Mouse (Mus musculus) kidney, postnatal 14 days (tissue): ENCODE measurements around the gene Bglap3.
"Not testable (repeated sequence)": the region's sequence is repeated elsewhere in the genome, so short reads cannot be mapped to it uniquely, and the experiment has no call there.

Experiments used
- DNase-seq: peaks from one replicate; pipeline ENCODE4 v3.0.0; 2022; ENCODE audit warnings: mixed read lengths

The Bglap3 gene

DNA sequence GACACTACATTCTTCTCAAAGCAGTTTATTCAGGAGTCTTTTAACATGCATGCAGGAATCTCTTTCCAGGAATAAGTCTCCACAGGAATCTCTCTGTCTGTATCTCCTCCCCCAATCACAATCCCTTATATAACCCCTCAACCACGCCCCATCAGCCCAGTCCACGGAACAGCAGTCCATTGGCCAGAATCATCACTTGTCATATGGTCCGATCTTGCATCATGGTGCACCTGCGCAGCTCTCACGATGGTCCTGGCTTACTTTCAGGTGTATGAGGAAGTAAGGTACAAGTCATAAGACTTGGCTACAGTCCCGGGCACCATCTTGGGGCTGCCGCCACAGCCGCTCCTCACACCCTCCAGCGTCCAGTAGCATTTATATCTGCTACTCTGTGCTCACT, at the start of gene Bglap3:
TSS of gene Bglap3 (minus strand) at position 101 of the 400 bp plus-strand sequence.
- DNase-seq = not testable (repeated sequence)

DNA sequence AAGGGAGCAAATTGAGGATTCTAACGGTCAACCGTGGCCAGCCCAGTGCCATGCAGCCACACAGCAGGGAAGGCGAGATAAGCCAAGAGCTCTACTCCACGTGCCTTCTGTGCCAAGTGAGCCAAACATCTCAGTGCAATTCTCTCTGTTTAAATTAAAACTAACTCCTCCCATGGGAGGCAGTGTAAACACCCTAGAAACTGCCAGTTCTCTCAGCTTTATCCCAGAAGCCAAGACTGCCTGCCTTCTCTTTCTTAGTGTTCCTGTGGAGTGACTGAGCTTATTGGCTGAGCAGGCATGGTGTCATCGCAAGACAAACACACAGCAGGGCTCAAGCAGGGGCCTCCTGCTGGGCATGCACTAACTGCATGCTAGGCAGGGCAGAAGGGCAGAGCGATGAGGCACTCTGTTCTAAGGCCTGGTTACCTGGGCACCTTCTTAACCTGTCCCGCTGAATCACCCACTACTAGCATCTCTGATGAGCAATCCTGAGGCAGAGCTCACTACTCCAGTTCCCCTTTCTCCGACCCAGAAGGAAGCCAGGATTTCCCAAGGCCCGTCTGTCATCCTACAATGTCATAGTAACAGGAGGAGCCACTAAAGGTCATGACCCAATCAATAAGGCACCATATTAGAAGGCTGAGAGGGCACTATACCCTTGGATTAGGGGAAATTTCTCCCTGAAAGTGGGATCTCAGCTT, 49.6 kb upstream of the Bglap3 start:
- peak; percentile 45 for DNase-seq

DNA sequence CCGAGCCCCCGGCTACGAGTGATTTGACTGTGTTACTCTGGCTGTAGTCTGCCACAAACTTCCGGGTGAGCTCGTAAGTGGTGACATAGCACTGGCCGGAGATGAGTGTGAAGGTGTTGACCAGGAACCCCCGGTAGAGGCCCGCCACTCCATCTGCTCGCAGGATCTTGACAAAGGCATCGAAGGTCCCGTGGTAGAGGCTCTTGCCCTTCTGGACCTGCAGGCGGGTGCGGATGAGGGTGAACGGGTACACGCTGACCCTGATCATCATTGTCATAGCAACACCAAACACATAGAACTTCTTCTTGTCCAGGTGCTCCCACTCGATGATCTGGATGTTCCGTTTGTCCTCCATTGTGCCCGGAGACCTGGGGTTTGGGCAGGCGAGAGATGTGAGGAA, 48.2 kb upstream of the Bglap3 start:
- DNase-seq = no peak

DNA sequence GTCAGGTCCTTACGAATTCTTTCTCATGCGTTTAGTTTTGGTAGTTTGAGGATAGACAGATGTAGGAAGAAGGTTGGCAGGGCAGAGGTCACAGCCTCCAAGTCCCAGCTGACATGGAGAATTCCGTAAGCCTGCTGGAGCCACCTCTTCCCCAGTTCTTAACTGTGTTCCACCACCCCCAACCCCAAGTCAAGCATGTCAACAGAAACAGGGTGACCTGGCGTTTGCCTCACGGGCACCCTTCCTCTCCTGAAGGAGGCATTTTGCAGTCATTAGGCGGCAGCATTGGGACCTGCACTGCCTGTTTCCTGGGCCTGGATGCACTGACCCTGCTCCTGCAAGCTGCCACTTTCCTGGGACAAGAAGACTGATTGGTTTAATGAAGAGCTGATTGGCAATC, 45.5 kb upstream of the Bglap3 start:
- DNase-seq = no peak

DNA sequence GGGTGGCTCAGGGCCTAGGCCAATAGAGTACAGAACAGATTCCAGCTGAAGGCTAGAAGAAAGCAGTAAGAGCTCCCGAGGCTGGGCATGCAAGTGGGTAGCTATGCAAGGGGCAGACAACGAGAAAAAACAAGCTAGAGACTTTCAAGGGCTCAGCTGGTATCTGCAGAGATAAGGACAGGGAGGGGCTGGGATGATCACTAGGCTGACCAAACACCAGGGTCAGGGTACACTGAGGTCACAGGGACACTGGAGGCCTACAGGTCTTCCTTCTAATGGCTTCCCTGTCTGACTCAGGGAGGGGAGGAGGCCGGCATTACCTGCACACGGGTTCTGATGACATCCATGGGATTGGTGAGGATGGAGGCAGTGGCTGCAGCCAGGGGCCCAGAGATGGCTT, 43.1 kb upstream of the Bglap3 start:
- DNase-seq = no peak

DNA sequence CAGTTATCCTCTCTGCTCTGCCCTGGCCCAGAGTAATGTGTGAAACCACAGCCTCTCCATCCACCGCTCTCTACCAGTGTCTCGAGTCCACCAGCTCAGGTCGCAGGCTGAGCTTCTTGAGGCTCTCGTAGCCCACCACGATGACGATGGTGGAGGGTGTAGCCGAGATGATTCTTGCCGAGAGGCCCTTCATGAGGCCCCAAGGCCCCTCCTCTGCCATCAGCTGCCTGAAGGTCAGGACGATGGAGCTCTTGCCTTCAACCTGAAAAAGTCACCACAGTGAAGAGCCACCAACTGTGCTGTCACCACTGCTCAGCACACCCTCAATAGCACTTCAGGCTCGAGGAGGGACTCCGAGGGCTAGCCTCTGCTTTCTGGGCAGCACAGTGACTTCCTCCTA, 40.1 kb upstream of the Bglap3 start:
- DNase-seq = no peak

DNA sequence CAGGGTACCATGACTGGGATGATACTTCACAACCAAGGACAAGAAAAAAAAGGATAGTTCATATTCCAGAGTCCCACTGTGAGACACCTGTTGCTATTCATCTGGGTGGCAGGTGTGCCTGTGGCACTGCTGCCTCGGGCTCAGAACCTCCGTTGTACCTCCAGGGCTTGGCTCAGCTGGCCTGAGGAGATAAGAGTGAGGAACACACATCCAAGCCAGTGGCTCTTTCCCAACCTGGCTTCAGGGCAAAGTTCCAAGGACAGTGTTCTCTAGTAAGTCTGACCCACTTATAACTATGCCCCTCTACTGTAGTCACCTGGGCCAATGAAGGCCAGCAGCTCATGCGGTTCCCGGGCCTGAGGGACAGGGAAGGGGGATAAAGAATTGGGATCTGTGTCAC, 39.1 kb upstream of the Bglap3 start:
- no peak for DNase-seq

DNA sequence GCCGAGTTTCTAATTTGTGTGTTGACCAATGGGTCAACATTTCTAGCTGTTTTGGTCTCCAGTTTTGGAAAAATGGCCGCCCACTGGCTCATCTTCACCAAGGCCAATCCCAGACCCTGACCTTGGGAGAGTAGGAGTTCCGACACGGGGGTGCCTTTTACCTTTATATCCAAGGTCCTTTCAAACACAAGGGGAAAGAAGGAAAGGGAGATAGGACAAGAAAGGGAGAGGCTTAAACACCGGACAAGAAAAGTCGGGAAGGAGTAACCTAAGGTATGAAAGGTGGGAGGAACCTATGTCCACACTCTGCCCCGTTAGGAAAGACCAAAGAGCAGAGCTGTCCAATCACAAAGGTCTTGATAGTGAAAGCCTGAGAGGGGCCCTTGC, 38.1 kb upstream of the Bglap3 start:
- DNase-seq = no peak

DNA sequence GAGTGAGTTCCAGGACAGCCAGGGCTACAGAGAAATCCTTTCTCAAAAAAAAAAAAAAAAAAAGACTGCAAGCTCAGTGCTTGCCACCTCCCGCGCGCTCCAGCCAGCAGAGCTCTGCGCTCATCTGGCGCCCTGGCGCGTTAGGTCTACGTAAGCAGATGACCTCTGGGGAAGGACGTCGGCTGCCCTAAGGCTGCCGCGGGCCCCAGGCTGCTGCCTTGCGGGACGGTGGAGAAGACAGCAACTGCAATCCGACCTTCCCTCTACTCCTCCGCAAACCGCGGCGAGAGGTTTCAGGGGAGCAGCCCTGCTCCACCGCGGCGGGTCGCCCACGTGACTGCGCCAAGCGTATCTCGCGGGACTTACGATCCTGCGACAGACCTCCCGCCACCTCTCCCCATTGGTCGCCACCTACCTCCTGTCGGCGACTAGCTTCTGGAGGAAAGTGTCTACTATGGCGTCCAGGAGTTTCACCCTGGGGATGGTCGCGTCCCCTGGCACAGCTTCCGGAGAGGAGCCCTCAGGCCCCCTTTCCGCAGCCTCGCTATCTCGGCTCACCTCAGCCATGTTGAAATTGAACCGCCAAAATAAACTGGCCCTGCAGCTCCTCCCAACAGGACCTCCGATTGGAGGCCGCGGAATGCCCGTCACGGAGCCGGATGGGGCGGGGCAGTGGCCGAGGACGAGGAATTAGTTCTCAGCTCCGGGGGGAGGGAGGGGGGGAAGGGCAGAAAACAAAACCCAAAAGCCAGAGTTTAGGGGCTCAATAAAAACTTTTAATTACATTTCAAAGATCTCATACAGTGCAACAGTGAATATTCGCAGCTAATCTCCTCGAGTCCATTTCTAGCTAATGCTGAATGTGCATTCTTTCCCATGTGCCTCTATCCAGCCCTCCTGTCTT, 37.5 kb upstream of the Bglap3 start, which contains the start of gene Pmf1:
TSS of gene Pmf1 (minus strand) at position 591 of the 904 bp plus-strand sequence.
- peak; percentile 96 for DNase-seq

DNA sequence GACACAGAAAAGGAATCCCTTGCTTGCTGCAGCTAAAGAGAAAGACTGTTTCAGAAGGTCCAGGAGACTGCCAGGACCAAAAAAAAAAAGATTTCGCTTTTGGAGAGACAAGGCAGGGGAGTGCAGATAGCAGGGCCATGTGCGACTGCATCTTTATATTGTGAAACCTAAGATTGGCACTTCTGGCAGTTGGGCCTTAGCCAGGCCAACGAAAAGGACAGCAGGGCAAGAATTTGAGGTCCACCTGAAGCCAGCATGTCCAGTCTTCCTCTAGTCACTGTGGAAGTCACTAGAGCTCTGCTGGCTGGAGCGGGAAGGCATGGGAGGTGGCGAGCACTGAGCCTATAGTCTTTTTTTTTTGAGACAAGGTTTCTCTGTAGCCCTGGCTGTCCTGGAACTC, 36.4 kb upstream of the Bglap3 start:
- no peak for DNase-seq

DNA sequence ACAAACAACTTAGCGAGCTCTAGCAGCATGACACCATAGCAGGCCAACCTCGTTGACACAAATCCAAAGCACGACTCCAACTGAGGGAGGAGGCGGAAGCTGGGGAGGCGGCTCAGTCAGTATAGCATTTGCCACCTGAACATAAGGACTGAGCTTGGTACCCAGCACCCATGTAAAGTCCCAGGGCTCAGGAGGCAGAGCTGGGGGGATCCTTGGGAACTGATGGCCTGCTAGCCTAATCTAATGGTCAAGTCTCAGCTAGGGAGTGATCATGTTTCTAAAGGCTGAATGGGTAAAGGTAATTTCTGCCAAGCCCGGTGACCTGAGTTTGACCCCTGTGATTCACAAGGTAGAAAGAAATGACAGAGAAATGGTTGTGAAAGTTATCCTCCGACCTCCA, 35.0 kb upstream of the Bglap3 start:
- no peak for DNase-seq

DNA sequence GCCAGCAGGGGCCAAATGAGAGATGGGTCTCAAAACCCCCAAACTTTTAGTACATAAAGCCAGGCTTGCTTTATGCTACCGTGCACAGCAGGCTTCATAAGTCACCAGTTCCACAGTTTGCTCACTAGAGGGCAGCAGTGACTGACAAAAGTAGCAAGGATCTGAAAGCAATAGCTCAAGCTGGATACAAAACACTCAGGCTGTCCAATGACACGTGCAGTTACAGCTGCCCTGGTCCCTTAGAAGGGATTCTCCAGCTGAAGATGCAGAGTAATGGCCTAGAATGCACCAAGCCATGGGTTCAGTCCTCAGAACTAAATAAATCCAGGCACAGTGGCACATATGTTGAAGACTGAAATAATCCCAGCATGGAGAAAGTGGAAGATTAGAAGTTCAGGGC, 34.5 kb upstream of the Bglap3 start:
- DNase-seq = peak; percentile 71

DNA sequence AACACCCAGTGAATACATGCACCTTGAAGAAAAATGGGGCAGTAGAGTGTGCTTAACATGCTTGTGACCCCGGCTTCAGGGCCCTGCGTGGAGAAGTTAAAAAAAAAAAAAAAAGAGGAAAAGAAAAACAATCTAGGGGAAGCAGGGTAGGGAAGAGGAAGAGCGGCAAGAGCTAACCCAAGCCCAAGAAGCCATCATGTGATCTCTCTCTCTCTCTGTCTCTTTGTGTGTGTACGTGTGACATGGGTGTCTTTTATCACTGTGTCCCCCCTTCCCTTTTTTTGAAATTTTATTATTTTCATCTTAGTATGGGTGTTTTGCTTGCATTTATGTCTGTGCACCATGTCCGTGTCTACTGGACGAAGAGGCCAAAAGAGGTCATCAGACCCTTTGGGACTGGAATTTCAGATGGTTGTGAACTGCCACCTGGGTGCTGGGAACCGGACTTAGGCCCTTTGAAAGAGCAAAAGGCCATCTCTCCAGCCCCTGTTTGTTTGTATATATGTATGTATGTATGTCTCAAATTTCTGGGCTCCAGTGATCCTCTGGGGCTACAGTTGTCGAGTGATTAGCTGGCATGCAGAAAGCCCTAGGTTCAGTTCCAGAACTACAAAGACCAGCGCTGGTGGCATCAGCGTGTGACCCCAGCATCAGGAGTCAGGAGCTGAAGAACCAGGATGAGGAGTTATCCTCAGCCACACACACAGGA, 31.1 kb upstream of the Bglap3 start:
- DNase-seq = no peak

DNA sequence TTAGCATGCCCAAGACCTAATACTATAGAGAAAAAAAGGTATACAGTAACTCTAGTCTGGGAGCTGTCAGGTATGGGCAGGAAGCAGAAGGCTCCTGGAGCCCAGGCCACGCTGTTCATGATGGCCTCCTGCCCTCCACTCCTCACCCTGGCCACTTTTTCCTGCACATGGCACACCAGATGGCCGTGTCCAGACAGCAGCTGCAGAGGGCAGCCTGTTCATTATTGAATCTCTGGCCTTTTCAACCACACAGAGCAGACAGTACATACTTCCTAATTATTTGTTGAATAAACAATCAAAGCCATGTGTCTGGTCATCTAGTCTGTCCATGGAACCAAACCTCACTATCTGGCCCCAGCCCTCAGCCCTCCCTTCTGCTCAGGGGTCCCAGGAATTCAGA, 26.1 kb upstream of the Bglap3 start:
- no peak for DNase-seq

DNA sequence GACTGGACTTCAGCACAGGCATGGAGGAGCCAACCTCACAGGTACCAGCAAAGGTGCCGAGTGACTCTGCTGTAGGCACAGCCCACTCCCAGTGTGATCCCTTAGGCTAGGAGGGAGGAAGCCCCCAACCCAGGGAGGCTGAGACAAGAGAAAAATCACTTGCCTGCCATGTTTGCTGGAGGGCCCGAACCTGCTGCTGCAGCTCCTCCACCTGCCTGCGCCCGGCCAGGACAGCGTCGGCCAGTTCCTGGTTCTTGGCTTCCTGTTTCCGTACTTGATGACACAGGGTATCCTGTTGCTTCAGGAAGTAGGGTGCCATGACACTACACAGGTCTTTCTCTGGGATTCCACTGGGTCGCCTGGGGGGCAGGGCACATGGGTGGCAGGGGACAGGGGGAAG, 23.2 kb upstream of the Bglap3 start:
- DNase-seq = no peak

DNA sequence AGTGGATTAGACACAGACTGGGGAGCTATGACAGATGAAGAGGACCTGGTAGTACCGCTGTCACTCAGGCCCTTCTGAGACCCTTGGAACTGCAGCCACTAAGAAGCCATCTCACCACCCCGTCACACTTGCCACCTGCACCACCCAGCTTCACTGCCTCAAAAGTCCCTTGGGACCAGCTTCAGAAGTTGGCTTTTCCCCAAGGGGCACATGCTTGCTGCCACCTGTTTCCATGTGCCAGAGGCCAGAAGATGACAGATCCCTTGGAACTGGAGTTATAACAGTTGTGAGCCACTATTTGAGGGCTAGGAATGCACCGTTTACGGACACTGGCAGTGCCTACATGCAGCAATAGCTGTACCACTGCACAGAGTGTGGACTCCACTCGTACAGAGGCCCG, 22.7 kb upstream of the Bglap3 start:
- no peak for DNase-seq

DNA sequence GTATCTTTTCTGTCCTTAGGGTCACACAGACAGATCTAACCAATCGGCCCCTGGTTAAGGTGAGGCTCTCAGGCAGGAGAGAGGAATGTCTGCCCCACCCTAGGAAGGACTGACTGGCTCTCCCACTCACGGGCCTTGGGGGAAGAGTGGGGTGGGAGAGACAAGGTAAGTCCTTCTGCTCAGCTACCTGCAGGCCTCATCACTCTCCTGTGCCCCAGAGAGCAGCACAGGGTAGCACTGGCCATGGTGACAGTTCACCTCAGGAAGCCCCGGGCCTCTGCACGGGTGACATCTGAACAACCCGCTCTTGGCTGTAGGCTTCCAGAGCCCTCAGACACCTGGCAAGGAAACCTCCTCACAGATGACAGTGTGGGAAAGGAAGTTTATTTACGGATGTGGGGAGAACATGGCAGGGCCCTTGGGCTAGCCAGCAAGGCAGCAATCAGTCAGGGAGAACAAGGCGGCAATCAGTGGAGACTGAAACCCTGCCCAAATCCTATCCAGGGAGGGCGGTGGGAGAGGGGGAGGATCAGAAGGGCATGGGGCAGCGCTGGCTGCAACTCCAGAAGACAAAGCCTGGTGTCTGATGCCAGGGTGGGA, 21.3 kb upstream of the Bglap3 start:
- DNase-seq = no peak

DNA sequence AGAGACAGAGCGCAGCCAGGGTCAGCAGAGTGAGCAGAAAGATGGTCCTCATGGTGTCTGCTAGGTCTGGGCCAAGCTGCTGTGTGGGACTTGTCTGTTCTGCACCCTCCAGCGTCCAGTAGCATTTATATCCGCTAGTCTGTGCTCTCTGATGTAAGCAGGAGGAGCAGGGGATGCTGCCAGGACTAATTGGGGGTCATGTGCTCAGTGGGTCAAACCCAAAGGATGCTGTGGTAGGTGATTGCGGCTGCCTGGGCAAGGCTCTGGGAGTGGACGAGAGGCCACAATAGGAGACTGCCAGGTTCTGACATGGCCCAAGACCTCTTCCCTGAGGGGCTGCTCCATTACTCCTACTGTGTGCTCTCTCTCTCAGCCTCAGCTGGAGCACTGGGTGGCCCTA, 11.8 kb upstream of the Bglap3 start, which contains the start of gene Bglap:
TSS of gene Bglap (minus strand) at position 101 of the 400 bp plus-strand sequence.
- DNase-seq = no peak

DNA sequence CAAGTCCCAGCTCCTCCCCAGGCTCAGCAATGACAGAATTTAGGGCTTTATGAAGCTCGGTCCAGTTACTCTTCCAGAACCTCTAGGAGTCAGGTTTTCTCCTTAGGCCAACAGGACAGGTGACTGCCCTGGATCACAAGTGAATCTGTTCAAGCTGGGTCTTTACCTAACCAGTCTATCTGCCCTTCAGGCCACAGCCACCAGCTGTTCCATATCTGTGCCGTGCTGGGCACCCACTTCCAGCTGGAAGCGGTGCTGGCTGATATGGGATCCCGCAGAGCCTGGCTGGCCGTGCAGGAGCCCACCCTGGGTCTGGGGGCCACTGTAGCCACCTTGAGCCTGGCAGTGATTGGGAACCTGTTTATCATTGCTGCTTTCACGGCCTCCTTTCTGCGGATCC, 9.8 kb upstream of the Bglap3 start:
- DNase-seq = not testable (repeated sequence)

DNA sequence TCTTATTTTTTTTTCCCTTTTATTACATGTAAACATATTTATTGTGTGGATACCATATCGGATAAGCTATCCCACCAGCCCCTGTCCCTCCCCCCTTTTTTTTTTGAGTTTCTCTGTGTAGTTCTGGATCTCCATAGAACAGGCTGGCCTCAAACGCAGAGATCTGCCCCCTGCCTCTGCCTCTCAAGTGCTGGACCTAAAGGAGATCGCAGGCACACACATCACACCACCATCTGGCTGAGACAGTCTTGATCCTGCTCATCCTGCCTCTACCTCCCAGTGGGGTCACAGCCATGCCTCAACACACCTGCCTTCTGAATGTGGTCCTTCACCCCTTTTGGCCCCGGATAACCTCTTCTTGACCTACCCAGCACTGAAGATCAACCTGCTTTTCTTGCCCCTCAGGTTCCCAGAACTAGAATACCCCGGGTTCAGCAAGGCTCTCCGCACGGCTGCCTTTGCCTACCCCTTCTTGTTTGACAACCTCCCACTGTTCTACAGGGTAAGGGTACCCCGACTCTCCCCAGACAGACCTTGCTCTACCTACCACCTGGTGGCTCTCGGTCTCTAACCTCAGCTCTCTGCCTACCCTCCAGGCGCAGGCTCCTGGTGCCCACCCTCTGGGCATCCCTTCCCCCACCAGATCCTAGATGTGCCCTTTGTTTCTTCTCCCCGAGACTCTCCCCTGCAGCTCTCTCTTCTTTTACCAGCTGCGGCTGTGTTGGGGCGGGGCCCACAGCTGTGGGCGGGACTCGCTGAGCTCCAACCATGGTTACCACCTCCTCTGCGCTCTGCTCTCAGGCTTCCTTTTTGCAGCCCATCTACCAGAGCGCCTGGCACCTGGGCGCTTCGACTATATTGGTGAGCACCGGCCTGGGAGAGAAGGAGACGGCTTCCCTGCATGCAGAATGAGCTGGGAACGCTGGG, 9.1 kb upstream of the Bglap3 start:
- DNase-seq = peak; percentile 36

DNA sequence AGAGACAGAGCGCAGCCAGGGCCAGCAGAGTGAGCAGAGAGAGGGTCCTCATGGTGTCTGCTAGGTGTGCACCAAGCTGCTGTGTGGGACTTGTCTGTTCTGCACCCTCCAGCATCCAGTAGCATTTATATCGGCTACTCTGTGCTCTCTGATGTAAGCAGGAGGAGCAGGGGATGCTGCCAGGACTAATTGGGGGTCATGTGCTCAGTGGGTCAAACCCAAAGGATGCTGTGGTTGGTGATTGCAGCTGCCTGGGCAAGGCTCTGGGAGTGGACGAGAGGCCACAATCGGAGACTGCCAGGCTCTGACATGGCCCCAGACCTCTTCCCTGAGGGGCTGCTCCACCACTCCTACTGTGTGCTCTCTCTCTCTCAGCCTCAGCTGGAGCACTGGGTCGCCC, 6.1 kb upstream of the Bglap3 start, which contains the start of gene Bglap2:
TSS of gene Bglap2 (minus strand) at position 101 of the 400 bp plus-strand sequence.
- DNase-seq = not testable (repeated sequence)

DNA sequence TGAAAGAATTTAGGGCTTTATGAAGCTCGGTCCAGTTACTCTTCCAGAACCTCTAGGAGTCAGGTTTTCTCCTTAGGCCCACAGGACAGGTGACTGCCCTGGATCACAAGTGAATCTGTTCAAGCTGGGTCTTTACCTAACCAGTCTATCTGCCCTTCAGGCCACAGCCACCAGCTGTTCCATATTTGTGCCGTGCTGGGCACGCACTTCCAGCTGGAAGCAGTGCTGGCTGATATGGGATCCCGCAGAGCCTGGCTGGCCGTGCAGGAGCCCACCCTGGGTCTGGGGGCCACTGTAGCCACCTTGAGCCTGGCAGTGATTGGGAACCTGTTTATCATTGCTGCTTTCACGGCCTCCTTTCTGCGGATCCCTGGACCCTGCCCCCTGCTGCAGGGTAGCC, 4.1 kb upstream of the Bglap3 start:
- not testable (repeated sequence) for DNase-seq
